Mouse (Mus musculus): ENCODE results near the gene Susd6.
"Not testable (repeated sequence)": the region's sequence is repeated elsewhere in the genome, so short reads cannot be mapped to it uniquely, and the experiment has no call there.

Susd6 gene

DNA sequence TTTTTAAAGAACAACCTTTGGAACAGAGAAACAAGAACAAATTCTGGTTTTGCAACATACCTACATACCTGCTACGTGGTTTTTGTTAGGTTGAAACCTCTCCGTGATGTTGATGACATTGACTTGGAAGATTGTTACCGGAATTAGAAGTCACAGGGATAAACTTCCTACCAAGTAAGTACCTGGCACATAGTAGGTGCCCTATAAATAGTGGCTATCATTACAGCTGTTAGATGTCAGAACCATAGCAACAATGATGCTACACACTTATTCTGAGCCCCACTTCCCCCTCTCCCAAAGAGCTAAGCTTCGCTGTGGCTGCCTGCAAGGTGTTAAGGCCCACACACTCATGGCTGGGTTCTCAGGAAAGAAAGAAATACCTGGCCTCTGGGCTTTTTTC, 4.7 kb upstream of the Susd6 start:
- in situ Hi-C loops (cut with MboI): no loop called here

DNA sequence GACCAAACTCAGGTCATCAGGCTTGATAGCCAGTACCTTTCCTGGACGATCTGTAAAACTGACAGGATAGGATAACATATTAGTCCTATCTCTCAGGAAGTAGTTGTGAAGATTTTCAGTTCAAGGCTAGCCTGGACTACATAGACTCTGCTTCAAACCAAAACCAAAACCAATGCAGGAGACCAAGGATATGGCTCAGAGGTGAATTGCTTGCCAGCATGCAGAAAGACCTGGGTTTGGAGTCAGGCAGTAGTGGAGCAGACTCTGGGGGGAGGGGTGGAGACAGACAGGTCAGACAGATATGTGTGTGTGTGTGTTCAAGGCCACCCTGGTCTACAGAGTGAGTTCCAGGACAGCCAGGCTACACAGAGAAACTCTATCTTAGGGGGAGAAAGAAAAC, 3.7 kb upstream of the Susd6 start:
- in situ Hi-C loops (cut with MboI): no loop called here

DNA sequence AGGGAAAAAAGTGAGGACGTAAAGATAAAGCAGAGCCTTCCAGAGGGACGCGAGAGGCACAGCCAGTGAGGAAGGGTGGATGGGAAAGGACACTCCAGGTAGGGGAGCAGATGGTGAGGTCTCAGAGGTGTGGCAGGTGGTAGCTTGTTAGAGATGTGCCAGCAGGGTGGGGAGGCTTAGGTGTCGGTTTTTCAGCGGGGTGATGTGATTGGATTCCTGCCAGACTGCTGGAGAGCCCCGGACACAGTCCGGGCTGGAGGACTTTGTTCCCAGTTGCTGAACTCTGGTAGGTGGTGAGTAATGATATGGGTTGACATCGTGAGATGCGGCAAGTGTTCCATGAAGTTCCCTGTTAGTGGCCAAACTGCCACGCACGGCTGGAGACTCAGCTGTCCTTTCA, 2.7 kb upstream of the Susd6 start:
- in situ Hi-C loops (cut with MboI): no loop called here

DNA sequence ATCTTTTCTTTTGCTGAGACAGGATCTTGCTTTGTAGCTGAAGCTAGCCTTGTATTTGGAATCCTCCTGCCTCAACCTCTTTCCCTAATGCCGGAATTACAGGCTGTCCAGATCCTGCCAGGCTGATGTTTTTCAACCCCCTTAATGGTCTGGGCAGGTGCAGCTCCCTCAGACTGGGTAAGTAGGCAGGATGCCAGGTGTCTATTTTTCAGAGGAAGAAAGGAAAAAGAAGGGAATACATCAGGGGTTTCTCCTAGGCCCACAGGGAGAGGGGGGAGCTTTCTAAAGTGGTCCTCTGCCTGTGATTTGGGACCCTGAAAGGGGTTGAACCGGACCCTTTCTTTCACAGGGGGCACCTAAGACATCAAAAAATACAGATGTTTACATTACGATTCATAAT, 2.1 kb upstream of the Susd6 start:
- in situ Hi-C loops (cut with MboI): no loop called here

DNA sequence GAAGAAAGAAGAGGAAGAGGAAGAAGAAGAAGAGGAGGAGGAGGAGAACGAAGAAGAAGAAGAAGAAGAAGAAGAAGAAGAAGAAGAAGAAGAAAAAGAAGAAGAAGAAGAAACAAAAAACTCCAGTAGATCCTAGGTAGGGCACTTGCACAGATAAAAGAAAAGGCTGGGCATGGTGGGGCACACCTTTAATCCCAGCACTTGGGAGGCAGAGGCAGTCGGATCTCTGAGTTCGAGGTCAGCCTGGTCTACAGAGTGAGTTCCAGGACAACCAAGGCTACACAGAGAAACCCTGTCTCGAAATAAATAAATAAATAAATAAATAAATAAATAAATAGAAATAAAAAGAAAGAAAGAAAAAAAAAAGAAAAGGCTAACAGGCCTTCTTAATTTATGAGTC, 1.0 kb upstream of the Susd6 start:
- in situ Hi-C loops (cut with MboI): not testable (repeated sequence)

DNA sequence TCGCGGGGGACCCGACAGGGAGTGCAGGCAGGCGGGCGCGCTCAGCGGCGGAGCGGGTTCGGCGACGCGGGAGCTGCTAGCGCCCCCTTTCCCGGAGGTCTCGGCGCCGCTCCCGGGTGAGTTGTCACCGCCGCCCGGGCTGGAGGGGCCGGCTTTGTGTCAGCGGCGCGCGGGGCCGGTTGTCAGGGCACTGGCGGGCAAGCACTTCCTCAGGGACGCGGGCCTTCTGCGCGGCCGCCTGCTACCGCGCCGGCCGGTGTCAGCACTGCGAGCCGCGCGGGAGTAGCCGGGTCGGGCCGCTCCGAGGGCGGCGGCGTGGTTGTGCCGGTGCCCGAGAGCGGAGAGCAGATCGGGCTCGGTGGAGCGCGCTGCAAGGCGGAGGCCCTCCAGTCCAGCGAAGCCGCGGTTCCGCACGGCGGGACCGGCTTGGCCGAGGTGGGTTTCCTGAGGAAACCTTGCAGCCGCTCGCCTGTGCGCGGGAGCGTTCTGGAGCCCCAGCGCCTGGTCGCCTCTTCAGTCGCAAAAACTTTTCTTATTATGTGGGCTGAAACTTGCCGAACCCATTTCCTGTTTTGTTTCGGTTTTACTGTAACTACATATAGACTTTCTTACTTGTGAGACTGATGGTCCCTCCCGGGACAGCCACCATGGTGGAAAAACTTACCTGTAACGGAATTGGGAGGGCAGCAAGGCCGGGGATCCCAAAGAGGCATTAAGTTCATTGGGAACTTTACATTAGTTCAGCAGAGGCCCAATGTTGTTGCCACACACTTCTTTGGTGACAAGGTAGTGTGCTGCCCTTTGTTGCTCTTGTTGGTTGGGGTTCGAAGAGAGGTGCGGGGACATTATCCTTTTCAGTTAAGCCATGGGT, 625 bp downstream of the Susd6 start:
- in situ Hi-C loops (cut with MboI): no loop called here

DNA sequence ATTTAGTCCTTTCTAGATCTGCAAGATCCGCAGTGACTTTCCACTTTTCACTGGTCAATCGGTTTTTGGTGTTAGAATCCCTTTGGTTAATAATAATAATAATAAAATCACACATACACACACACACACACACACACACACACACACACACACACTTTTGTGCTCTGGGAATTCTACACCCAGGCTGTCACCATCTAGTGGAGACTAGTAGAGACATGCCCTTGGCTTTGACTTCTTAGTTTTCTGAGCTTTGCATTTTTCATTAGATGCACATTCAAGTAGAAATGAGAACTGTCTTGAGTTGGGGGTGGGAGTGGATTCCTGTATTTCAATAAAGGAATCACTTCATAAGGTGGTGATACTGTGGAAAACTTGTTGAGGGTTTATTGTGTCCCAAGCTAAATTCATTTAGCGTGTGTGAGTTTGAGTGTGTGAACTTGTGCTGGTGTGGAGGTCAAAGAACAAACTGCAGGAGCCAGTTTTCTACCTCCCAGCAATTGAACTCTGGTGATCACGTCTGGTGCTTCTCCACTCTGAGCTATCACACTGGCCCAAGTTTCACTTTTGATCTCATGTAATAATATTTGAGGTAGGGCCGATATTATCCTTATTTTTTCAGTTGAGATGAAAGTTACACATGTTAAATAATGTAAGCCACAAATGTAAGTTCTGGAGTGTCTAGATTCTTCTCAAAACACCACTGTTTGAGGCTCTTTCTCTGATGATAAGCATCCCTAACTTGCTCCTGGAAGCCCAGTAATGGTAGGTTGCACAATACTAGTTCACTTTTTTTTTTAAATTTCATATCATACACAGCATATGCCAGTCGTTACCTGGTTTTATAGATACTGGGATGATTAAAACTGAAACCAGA, 1.5 kb downstream of the Susd6 start:
- in situ Hi-C loops (cut with MboI): no loop called here

DNA sequence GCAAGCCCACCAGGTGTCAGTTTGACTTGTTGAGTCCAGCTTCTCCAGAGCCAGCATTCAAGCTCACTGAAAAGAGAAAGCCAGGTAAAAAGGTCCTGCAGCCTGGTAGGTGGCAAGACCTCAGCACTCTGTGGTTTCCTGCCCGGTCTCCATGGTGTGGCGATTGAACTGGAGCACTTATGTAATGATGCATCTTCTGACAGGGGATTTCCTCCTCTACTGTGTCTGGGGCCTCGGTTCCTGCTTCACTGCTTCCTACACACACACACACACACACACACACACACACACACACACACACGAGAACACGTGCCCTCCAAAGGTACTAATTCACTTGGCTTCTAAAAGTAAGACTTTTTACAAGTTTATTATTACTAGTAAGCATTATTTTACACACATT, 2.6 kb downstream of the Susd6 start:
- in situ Hi-C loops (cut with MboI): no loop called here

DNA sequence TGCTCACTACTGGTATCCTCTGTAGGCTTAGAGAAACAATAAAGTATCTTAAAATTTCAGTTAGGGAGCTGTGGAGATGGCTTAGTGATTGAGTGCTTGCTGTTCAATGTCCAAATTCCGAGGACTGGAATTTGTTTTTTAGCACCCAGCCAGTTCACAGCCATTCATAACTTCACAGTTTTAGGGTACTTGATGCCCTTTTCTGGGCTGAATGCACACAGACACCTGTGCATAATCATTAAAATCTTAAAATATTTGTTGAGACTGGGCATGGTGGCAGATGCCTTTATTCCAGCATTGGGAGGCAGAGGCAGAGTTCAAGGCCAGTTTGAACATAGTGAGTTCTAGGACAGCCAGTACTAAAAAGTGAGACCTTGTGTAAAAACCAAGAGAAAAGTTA, 3.2 kb downstream of the Susd6 start:
- in situ Hi-C loops (cut with MboI): no loop called here

DNA sequence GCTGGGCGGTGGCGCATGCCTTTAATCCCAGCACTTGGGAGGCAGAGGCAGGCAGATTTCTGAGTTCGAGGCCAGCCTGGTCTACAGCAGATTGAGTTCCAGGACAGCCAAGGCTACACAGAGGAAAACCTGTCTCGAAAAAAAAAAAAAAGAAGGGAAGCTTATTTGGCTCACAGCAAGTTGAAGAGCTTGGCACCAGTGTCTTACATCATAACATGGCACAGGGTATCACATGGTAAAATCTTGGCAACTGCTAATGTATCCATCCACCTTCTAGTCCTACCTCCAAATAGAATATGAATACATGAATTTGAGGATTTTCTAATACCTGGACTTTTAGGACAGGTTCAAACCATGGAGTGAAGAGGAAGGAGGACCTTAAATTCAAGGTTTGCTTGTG, 4.2 kb downstream of the Susd6 start:
- in situ Hi-C loops (cut with MboI): no loop called here

DNA sequence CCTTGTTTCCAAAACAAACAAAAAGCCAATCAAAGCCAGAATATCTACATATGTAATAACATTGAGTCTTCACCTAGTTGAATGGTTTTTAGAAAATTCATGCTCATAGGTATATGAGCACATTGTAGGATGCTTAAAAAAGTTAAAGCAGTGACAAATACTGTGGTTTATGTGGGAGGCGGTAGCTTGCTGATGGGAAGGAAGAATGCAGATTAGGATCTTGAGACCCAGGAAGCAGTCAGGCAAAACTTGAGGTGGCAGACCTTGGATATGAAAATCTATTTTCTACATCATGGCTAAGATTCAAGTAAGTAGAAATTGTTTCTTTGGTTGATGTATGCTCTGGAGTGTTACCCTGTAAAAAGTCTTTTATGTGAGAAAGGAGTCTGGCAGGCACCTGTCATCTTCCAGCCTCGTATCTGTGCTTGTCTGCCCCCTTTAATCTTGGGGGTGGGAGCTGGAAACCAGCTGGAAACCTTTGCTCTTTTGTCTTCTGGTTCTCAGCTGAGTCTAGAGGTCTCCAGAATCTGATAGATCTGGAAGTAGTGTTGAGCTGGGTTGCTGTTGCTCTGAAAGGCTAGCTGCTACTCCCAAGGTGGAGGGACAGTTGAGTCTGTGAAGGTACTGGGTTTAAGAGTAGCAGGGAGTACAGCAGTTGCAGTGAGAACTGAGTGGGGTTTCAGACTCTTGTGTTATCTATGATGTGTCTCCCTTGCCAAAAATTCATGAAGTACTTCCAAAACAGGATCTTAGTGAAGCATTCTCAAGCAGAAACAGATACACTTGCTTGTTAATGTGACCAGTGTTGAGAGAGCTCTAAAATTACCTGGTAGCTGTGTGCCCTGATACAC, 4.8 kb downstream of the Susd6 start:
- in situ Hi-C loops (cut with MboI): no loop called here

DNA sequence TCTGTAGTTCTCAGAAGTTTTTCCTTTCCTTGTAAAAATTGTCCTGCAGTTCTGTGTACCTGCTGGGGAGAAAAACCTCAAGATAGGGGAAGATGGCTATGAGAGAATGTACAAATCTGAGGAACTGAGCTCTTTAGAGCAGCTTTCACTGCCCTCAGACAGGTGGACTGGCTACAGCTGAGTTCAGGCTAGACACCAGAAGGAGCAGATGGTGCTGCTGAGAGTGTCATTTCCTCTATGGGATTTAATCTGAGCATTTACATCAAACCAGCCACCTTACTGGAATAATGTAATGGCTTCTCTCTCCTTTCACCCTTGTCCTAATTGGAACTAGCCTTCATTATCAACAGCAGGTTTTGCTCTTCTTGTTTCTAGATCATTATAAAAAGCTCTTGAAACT, 8.0 kb downstream of the Susd6 start:
- in situ Hi-C loops (cut with MboI): no loop called here

DNA sequence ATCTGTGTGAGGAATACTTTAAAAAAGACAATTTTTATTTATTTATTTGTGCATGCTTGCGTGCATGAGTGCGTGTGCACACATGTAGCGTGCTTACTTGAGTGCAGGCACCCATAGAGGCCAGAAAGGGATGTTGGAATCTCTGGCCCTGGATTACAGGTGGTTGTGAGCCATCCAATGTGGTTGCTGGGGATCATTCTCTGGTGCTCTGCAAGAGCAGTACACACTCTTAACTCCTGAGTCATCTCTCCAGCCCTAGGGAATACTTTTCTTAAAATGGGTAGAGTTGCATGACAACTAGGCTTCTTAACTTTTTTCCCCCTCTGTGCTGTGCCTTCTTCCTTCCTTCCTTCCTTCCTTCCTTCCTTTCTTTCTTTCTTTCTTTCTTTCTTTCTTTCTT, 9.8 kb downstream of the Susd6 start:
- in situ Hi-C loops (cut with MboI): no loop called here

DNA sequence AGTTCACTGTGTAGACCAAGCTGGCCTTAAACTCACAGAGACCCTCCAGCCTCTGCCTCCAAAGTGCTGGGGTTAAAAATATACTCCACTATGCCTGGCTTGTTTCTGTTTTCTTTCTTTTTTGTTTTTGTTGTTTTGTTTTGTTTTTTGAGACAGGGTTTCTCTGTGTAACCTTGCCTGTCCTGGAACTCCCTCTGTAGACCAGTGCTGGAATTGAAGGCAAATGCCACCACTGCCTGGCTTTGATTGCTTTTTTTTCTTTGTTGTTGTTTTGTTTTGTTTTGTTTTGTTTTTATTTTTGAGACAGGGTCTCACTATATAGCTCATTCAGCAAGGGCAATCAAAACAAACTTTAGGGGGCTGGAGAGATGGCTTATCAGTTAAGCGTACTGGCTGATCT, 11.1 kb downstream of the Susd6 start:
- in situ Hi-C loops (cut with MboI): no loop called here

DNA sequence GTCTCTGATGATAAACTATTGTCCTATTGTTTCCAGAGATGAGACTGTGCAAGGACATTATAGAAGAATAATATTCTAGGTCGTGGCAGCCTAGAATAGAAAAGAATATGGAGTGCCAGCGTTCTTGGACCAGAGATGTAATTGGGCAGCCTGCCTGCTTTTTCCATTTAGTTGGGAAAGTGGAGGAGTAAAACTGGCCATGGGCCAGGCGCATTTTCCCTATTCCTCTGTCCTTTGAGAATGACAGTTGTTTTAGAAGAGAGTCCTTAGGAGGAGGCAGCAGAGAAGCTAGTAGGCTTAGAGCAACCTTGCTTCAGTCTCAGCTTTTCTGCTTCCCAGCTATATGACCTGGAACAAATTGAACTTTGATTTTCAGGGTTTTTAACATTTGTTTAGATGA, 13.6 kb downstream of the Susd6 start:
- in situ Hi-C loops (cut with MboI): no loop called here

DNA sequence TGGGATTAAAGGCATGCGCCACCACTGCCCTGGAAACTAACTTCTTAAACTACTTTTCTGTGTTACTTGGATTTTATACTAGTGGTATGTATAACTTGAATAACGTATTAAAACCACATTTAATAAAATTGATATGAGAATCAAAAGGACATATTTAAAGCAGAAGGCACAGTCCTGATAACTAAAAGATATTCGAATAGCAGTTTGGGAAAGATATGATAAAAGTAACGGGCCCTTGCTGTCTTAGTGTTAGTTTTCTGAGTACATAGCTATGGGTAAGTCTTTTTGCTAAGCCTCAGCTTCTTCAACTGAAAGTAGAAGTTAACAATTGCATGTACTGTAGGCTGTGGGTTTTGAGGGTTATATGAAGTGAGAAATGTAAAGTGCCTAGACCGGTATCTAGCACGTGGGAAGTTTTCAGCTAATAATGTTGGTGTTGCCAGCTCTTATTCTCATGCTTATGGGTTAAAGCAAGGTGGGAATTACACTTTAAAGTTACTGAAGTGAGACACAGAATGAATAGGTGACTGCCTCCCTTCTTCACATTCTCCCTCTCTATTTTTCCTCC, 14.6 kb downstream of the Susd6 start:
- in situ Hi-C loops (cut with MboI): no loop called here

DNA sequence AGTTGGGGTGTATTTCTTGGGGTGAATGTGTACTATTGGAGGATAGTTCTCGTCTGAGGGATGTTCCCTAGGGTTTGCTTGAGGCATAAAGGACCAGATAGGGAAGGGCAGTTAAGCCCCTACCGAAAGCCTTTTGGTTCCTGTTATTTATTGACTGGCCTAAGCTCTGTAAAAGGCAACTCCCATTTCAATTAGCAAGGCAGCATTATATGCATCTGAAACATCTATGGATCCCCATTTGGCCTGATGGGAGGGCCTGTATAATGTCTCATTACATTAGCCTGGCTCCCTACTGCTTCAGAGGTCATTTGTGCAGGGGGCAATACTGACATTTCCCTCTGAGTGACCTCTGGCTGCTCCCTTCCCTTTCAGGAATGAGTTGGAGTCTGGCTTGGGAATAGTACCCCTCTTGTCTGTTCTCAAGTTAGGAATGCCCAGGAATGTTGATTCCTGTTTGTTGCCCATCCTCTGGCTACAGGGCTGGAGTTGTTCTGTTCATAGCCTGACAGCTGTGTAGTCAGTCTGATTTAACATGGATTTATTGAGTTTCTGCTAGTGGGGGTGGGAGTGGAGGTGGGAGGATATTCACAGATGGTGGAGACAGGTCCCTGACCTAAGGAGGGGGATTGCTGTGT, 17.3 kb downstream of the Susd6 start:
- in situ Hi-C loops (cut with MboI): no loop called here

DNA sequence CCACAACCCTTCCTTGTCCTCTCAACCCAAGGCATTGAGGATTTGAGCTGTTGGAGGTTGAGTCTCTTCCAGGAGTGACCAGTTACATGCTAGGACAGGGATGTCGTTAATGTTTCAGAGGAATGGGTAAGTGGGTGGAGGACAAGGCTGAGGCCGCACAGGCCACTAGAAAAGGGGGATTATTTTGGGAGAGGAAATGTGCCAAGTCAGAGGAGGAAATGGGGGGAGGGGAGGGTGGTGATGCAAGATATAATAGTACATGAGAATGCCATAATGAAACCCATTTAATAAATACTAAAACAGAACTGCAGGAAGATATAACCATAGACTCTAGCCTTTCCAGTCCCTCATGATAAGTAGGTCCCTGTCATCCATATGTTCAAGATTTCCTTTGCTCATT, 19.7 kb downstream of the Susd6 start:
- in situ Hi-C loops (cut with MboI): no loop called here

DNA sequence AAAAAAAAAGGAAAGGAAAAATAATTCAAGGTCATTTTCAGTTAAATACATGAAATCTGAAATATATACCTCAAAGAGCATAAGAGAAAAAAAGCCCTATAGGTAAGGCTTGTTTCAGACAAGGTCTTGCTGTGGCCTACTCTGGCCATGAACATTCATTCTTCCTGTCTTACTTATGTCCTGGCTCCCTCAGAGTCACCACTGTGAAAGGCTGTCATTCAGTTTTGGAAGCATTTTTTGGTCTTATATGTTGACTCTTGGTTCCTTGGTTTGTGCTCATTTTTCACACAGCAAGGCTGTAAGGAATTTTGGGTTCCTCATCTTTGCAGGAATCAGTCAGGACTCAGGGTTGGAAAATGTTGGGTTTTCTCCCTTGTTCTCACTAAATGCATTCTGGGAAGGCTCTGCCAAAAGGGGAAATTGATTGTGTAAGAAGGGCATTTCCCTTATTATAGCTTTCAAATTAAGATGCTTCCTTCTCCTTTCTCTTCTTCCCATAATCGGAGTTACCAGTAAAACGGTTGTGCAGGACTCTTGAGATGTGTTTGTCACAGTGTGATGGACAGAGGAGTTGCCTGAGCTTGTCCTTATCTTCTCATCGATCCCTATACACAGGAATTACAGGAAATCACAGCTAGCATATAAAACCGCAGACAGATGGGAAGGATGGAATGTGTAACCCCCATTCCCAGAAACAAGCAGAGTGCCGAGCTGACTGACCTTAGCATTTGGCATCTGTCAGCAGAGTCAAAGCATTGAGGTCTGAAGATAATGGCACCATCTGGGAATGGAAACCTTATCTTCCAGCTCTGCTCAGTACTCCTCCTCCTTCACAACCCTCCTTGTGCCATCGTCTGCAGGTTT, 21.6 kb downstream of the Susd6 start:
- in situ Hi-C loops (cut with MboI): no loop called here

DNA sequence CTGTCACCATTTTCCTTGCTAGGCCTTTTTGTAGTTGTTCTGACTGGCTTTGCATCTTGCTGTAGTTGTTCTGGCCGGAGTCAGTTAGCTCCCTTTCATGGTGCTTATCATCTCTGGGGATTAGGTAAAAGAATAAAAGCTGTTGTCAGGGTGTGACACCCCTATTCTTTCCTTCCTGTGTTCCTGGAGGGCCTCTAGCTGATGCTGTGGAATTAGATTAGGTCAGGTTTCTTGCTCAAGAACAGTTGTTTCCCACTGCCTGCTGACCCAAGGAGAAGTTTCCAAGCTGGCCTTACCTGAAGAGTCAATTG, 22.2 kb downstream of the Susd6 start:
- in situ Hi-C loops (cut with MboI): no loop called here

DNA sequence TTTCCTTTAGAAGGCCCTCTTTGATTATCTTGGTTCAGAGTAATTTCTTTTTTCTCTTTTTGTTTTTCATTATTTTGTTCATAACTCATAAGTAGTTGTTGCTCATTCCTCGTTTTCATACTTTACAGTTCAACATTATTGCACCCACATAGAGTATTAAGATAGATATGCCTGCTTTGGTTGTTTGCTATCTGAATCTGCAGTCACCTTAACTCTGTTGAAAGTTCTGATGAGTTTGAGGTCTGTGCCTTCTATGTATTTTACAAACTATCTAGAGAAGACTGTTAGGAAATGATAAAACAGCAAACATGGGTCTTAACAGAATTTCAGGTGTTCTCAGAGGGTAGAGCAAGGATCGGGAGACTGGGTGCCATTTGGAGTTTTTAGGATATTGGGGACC, 23.1 kb downstream of the Susd6 start:
- in situ Hi-C loops (cut with MboI): no loop called here
